Mouse (Mus musculus): ENCODE results near the gene Vars2. TPM values are rescaled to one million over a fixed set of nuclear protein-coding genes. Genes with fewer than 3 reads are reported as not detected.

Vars2 gene
- total RNA-seq, 2 experiments from 2014 or later = 49.2 to 66.4 TPM

DNA sequence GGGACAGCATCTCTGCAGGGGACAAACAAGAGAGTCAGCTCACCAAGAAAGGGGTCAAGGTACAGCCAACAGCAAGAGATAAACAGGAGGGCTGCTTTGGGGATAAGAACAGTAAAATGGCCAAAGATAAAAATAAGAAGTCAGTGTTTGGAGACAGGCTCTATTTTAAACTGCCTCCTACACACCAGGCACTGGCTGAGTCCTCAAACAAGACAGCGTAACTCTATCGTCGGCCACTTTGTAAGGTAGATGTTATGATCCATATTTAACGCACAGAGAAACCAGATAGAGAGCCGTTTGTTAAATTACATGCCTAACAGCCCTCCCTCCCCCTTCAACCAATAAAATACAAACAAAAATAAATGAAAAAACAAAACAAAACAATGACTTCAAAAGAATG is 26.5 kb upstream of the Vars2 start:
- no peak for DNase-seq

DNA sequence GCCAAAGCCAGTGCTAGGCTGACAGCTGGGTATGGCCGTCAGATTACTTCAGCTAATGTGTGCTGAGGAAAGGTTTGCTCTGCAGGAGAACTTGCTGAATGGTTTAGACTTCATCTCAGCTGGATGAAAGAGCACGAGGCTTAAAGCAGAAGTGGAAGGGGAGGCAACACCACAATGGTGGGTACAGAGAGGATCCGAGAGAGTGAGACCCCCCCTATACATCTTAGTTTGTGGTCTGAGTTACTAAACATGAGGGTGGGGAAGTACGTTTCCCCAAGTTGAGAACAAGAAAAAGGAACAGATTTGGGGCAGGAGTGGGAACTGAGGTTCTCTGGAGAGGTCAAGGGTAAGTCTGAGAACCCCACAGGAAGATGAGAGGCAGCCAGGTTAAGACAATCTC is 25.0 kb upstream of the Vars2 start:
- DNase-seq = no peak

DNA sequence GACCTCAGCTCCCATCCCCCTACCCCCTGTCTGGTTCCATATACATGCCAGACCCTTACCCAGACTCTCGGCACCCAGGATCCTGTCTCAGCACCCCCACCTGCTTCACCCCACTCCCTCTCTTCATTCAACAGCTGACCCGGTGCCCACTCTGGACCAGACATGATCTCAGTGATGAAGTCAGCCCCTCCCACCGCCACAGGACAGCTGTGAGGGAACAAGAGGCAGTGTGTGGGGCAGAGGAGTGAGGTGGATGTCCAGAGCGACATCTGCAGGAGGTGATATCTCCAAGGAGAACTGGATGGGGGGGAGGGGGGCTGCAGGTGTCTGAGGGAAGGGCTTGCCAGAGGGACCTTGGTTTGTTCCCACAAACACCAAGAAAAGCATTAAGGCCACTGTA is 24.4 kb upstream of the Vars2 start:
- no peak for DNase-seq

DNA sequence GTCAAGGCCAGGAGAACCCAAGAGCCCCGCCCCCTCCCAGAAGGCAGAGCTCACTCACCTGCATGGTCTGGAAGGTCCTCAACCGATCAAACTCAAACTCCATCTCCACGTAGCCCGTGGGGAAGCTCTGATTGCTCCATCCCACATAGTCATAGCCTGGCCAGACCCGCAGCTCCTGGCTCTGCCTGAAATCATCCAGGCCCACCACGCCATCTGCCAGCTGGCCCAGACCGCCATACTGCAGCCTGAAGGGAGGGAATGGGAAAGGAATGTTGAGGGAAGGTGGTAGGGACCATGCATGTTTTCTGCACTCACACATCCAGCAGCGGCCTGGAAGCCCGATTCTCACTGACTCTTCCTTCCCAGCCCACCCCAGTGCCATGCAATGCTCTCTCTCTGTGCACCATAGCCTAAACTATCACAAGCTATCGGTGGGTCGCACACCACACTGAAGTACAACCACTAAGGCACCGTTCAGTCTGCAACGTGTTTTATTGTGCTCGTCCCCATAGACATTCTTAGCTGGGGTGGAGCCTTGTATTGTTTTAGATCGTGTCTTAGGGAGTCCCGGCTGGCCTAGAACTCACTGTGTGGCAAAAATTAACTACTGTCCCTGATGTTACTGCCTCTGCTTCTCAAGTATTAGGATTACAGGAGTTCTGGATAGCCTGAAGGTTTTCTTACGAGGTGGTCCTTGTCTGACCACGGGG is 22.7 kb upstream of the Vars2 start:
- DNase-seq = no peak

DNA sequence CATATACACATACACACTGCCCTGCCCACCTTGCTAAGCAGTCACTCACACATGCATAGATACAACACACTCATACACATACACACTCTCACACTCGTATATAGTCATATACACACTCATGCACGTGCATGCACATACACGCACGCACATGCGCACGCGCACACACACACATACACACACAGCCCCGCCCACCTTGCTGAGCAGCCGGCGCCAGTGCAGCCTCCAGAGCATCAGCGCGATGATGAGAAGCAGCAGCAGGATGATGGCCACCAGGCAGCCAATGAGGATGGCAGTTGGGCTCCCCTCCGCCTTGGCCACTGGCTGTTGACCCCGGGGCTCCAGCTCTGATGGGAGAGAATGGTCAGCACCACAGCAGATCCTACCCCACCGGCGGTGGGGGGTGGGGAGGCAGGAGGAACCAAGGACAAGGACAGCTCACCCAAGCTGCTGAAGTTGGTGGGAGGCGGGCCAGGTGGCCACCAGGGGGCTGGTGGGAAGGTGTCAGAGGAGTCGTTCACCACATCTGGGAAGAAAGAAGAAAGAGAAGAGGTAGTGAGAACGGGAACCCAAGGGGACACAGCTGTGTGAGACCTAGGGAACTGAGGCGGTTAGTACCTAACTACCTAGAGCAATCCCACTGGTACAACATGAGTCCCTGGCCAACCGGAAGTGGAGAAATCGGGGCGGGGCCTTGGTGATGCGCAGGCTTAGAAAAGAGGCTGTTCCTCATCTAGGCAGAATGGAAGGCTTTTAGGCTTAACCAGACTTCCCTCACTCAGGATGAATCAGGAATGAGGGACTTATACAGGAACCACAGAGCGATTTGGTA is 21.2 kb upstream of the Vars2 start:
- no peak for DNase-seq

DNA sequence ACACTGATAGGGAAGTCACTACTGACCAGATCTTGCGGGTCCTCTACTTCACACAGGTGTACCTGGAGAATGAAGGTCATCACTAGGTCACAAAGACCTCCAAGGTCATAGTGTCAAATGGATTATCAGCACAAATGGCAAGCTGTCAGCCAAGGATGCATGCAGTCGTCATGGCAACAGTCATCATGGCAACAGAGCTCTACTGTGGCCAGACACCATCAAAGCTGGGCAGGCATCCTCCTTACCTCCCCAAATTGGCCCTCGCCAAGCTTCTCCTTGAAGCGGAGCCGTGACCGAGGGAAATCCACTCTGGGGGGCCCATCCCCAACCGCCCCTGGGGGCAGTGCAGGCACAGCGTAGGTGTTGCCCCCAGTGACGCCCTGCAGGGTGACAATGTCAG is 17.7 kb upstream of the Vars2 start:
- no peak for DNase-seq

DNA sequence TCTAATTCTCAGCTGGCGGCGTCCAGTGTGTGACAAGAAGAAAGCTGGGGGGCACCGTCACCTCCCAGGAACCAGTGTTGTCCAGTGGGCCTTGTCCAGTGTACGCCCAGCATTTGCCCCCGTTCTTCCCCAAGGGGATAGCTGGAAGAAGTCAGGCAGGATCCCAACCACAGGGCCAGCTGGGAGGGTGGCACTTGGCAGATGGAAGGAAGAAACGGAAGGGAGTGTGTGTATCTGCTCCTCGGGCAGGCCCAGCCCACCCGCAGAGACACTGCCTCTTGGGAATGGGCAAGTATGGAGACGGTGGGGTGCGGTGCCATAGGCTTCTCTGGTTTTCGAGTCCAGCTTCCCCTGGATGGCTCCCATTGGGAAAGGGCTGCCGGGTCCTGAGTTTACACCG is 14.6 kb upstream of the Vars2 start:
- DNase-seq = no peak

DNA sequence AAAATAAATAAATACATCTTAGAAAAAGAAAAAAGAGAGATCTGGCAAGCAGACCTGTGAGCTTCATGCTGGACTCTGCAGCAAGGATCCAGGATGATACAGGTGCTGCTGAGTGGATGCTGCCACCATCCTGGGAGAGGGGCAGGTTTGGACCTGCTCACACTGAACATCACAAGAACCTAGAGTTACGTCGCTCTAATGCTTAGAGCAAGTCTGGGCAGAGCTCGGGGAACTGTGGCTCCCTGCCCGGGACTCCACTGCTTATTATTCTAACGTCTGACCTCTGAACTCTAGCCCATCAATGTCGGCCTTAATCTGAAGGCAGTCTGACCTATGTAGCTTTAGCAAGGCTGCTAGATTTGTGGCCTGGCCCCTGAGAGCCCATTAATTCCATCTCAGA is 13.2 kb upstream of the Vars2 start:
- DNase-seq = no peak

DNA sequence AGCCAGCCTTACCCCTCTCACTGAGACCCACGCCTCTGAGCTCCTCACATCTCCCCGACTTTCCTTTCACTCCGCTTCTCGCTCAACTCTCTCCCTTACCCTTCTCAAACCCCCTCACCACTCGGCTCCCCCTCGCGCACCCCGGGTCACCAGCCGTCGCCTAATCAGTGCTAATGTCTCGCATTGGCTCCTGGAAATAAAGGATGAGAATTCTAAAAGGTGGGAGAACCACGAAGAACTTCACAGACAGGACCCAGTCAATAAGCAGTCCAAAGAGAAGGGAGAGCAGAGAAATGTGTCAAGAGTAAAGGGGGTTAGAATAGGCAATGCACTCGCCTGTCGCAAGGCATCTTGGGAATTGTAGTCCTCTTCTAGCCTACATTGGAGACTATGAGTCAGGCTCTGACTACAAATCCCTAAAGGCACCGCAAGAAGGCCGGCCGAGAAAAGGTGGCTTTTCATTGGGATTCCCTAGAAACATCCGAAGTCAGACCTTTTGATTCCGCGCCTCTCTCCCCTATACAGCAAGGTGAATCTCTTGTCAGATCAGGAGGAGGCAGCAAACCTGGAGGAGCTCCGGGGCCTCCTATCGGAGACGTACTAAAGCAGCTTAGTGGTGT is 6.1 kb upstream of the Vars2 start, which contains the start of gene Gtf2h4:
Gtf2h4 (minus strand) TSS at position 324 of the 620 bp plus-strand sequence.
- DNase-seq = peak; percentile 88

DNA sequence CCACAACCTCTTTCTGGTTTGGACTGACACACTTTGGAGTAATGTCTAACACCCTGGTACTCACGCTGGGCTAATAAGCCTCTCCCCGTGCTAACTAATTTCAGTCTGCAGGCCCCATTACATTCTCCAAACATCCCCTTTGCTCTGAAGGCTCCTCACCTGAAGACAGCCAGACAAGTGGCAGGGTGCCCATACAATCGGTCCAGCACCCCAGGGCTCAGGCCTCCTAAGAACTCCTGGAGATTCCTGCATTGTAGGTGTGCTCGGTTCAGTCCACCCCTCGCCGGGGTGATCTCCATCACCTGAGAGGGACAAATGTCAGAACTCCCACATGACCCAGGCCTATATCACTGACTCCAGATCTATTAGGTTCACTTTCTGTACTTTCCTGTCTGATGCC is 5.1 kb upstream of the Vars2 start:
- DNase-seq = no peak

DNA sequence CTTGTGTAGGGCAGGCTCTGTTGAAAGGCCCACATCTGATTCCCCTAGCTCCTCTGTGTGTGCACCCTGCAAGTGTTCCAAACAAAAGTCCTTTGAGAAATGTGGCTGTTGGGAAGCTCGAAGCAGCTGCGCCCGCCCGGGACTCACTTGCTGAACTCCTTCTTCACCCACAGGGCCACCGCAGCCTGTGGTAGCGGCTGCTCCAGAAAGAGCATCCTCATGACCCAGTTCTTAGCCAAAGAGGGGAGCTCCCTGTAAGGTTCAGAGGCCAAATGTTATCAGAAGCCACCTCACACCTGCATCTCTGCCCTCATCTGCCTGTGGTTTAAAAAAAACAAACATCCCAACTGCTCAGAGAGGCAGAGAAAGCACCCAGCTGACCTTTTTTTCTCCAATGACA is 4.5 kb upstream of the Vars2 start:
- DNase-seq = no peak

DNA sequence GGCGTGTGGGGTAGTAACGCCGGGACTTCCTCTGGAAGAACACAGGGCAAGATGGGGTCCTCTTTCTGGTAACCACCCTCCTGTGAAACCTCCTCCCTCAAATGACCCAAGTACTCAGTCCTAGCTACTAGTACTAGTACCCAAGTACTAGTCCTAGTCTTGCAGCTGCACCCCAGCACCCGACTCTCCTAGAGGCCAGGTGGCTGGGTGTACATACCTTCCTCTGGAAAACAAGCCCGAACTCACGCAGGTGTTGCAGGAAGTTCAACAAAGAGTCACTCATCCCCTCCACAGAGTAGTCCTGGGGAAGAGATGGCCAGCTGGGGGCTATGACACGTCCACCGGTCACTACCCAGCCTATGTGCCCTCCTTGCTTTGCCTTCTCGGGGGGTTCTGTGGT is 2.3 kb upstream of the Vars2 start:
- DNase-seq = no peak

DNA sequence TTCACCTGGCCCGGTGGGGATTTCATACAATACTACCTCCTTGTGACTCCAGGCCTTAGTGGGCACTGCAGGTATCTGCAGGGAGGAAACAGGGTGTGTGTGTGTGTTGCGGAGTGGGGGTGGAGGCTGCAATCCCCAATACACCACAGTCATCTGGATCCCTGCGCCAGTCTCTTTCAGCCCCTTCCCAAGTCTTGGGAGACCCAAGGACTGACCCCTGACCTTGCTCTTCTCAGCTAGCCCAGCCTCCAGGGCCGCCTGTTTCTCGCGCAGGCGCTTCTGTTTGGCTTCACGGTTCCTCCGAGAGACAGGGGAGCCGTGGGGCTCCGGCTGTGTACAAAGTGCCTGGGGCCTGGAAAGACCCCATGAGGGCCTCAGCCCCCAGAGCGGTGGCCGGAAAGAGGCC is 538 bp downstream of the Vars2 start:
- peak; percentile 43 for DNase-seq

DNA sequence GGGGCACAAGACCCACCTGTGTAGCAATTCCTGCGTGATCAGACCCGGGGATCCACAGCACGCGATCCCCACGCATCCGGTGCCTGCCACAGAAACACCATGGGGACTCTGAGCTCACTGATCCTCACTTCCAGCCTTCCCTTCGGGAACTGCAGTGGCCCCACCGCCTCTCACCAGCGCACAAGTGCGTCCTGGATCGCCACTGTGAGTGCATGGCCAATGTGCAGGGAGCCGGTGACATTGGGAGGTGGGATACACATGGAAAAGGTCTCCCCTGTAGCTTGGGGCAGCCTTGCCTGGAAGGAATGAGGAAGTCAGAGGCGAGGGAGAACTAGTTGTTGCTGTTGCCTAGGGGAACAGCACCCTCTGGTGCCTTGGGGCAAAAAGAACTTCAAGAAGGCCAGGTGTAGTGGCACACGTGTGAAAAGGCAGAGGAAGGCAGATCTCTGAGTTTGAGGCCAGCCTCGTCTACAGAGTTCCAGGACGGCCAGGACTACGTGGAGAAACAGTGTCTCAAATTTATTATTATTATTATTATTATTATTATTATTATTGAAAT is 1.4 kb downstream of the Vars2 start:
- DNase-seq = peak; percentile 29

DNA sequence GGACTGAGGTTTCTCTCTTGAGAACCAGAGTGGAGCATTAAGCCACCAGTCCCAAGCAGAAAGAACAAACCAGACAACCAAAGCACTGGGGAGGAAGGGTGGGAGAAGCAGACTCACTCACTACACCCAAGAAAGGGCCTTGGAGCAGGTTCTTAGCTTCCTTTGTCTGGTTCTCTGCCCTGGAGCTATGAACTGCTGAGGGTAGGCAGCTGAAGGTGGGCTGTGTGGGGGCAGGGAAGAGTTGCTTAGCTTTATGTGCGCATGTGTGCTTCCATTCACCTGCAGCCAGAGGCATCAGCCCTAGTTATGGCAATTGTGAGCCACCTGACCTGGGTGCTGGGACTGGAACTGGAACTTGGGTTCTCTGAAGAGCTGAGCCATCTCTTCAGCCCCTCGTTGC is 14.3 kb downstream of the Vars2 start:
- no peak for DNase-seq

DNA sequence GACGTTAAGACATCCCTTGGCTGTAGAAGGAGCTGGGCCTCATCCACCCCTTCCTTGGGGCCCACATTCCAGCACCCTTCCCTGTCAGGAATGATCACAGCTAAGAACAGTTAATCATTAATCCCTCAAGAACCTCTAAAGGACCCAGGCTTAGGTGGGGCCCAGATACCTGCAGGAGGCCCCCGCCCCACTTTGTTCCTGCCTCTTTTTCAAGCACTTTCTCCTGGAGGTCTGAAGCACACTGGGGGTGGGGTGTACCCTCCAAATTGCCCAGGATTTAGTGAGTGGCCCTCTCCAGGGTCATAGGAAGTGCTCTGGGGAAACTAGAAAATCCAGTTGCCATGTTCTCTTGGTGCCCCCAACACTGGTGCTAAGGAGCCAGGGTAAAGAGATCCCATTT is 18.0 kb downstream of the Vars2 start:
- no peak for DNase-seq

DNA sequence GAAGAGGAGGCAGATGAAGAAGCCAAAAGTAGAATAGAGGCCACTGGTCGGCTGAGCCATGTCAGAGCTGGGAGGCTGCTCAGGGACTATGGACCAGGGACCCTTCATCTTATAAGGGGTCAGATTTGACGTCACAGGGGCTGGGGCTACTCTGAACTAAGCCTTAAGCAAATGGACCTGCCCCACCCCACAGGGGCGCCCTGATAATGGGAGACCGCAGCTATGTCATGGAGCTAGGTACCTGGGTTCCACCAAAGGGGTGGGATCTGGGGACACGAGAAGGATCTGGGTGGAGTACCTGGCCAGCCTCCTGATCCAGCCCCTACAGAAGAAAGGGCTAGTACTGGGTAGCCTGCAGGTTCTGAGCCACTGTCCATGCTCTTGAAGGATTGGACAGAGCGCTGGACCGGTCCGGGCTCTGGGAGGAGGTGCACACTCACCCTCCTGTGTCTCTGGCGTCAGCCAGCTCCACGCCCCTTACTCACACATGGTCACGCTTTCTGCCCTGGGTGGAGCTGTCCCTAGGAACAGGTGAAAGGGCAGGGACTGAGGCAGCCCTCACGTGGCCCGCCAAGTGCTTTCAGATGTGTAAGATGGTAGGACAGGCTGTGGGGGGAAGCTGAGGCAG is 23.7 kb downstream of the Vars2 start, which contains the start of gene Mucl3:
Mucl3 (minus strand) TSS at position 87 of the 628 bp plus-strand sequence.
- DNase-seq = no peak

DNA sequence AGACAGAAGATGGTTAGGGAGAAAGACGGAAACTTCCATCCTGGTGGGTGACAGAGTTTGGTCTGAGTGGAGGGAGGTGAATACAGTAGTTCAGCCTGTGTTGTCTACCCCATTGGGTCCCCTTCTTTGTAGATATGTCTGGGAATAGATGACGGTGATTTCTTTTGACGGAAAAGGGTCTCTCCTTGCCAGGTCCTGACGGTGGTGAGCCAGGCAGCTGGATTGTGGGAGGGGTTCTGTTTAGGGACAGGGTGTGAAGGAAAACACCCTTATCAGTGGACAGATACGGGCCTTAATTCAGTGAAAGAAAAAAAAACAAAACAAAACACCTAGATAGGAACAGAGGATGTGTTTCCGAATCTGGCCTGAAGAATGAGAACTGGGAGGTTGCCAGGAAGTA is 28.0 kb downstream of the Vars2 start:
- DNase-seq = no peak

DNA sequence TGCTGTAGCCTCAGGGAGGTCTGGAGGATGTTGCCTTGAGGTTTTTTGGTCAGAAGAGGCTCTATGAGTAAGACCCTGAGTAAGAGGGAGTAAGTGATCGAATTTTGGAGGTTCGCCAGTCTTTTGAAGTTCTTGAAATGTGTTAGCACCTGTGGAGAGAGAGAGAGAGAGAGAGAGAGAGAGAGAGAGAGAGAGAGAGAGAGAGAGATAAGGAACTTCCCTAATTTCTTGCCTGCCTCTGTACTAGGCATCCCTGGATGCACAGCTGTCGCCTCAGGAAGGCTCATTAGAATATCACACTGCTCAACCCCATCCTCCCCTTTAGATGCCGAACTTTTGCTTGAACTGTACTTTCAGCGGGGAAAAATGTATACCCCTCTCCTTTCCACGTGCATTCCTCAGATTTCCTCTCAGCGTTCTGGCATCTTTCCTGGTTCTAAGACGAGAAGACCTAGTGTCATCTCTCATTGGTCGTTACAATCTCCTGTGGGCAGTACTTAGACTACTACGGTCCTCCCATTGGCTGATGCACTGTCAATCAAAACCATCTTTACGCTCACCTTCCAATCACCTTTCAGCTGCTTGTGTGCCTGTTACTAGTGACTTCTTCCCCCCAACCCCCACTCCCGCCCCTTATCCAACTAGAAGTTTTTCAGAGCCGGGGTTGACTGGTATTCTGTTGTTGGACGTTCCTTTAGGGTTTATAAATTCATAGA is 28.8 kb downstream of the Vars2 start:
- peak; percentile 74 for DNase-seq

DNA sequence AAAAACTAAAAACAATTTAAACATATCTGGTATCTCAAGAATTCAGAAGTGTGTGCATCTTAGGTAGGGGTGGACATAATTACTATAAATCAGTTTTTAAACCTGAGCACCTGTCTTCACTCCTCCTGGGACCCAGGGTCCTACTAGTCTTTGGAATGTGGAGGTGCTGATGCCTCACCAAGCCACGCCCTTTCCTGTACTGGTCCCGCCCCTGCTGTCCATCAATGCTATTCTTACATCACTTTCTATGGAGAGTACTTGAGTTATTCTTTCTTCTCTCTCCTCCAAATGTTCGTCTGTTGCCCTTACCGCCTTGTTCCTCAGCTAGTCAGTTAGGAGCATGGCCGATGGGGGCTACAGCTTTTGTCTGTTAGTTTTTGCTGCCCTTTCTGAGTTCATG is 31.0 kb downstream of the Vars2 start:
- peak; percentile 42 for DNase-seq

DNA sequence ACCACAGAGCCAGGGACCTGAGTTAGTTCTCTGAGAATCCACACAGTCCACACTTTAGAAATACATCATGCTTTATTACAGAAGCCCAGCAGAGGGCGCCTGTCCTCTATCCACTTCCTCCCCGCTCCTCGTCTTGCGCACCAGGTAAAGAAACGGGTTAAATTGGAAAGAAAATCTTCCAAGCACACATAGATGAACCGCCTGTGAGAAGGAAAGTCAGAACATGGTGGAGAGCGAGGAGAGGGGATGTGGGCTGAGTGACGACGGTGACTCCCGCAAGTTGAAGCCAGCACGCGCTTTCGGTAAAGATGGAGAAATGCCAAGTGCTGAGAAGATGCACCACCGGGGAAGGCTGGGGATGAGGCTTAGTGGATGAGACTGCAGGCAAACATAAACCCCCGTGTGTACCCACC is 31.7 kb downstream of the Vars2 start:
- peak; percentile 80 for DNase-seq

DNA sequence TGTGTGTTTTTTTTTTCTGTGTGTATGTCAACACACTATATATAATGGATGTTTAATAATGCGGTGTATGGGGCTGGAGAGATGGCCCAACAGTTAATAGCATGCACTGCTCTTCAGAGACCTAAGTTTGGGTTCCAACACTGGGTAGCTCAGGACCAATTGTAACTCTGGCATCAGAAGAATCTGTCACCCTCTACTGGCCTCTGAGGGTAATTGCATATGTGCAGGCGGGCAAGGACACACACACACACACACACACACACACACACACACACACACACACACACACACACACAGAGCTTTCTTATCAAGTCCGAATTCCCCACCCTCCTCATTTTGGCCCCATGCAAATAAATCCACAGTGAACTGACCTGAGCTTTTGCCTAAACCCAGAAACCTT is 32.2 kb downstream of the Vars2 start:
- DNase-seq = no peak
